Mouse (Mus musculus): ENCODE results near the gene Ror1.

The Ror1 gene

GRCm38 (mm10) chr4:100263917-100264316, 168.3 kb downstream of the Ror1 start:
- DNase-seq = no peak

DNA sequence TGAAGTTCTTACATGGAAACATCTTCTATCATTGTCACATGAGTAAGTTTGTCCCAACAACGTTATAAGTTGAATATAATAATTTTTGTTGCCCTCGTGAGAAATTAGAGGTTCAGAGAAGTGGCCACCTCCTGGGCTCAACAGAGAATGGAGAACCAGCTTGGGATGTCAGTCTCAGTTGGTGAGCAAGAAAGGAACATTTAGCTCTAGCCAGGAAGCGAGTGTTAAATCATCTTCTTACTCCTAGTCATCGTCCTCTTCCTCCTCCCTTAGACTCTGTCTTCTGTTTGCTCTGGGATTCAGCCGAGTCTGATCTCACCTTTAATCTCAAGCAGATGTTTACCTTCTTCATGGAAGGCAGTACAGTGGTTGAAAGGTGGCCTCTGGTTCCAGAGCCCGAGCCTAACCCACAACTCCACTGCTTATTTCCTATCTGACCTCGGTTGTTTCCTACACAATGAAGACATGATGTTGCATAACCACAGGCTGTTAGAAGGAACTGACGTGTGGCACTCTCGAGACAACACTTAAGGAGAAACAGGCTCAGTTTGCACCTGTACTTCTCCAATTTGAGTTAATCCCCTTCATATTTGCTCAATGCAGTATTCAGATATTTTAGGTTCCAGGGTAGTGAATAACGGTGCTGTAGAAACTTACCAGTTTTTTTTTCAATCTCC, 175.6 kb downstream of the Ror1 start:
- DNase-seq = no peak

- no peak for DNase-seq
These were observed 176.1 kb downstream of the Ror1 start for GRCm38 (mm10) chr4:100271736-100272127.

DNA sequence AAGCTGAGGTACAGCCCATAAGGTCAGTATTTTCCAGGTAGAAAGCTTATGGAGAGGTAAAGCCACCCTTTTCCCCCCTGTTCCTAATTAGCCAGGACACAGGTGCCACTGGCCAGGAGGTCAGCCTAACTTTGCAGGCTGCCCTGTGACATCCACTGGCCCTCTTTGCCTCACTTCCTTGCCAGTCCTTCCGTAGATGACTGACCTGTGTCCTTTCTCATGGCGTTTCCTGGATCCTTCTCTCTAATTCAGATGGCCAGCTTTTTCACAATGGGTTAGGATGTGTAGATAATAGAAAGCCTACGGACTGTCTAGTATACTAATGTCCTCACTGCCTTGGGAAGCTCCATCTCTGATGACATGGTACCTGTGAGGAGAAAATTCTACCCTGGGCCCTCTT, 177.8 kb downstream of the Ror1 start:
- DNase-seq = no peak

GRCm38 (mm10) chr4:100273807-100274480, 178.4 kb downstream of the Ror1 start:
- no peak for DNase-seq

DNA sequence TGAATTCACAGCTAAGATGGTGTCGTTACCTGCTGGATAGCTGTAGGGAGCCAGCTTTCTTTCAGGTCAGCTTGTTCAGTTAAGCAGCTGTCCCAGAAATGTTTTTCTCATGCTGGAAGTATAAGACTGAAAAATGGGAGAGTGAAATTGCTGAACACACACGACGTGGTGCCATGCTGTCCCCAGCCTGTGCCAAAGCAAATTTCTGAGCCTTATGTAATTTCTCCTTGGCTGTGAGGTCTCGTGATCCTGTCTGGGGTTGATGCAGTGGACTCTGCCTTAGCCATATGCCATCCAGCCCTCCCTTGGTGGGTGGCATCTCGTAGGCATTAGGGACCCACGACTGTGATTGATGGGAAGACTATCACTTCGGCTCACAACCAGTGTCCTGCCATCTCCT, 180.9 kb downstream of the Ror1 start:
- DNase-seq = no peak

DNA sequence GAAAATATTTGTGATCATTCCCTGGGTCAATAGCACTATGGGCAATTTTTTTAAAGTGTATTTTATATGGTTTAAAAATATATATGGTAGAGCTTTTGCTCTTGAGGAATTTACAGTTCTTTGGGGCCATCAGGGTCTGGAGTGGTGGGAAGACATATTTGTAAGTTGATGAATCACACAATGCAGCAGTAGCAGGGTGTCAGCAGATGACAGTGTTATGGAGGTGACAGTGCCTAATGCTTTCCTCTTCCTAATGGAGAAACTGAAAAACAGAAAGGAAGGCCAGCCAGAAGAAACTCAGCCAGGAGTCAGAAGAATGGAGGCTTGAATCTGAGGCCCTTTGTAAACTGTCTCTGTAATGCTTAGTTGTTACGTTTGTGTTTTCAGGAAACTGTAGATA, 181.4 kb downstream of the Ror1 start:
- no peak for DNase-seq

DNA sequence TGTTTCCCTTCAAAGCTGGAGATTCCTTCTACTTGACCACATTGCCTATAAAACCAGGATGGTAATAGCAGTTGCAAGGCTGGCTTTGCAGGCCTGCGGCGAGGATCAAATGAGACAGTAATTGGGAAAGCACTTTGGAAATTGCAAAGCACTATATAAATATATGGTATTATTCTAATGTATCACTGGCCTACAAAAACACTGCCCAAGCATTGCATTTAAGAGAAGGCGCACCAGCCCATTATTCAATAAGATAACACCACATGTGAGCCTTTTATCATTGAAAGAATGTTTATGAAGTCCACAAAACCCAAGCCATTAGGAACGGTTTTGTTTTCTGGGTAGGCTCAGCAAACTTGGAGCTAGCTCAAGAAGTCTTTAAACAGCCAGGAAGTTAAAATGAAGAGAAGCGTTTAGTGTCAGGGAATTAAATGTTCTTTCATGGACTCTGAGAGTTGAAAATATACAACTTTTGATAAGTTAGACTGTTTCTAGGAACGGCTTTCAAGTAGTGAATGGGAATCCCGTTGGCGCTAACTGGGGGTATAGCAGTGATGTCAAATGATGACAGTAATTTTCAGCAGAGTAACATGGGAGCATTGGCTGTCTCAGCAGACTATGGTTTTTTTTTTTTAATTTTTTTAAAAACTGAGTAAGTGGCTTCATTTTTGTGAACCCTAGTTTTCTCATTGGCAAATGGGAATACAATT, 187.7 kb downstream of the Ror1 start:
- no peak for DNase-seq

DNA sequence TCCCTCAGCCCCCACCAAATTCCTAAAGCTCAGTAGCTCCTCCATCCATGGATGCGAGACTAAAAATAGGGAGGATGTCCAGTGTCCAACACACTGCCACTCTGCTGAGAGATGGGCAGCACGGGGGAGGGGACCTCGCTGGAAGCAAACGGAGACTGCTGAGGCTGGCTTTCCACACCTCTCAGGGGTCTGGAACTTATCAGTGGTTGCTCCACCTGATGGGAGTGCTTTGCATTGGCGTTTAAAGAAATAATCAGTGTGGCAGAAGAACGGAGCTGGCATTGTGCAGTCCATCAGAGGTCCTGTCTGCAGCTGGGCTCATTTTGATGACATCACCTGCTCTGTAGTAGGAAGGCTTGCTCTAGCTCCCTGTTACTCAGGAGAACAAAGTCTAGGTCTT, 188.9 kb downstream of the Ror1 start:
- DNase-seq = no peak

GRCm38 (mm10) chr4:100286111-100286541, 190.5 kb downstream of the Ror1 start:
- DNase-seq = no peak

DNA sequence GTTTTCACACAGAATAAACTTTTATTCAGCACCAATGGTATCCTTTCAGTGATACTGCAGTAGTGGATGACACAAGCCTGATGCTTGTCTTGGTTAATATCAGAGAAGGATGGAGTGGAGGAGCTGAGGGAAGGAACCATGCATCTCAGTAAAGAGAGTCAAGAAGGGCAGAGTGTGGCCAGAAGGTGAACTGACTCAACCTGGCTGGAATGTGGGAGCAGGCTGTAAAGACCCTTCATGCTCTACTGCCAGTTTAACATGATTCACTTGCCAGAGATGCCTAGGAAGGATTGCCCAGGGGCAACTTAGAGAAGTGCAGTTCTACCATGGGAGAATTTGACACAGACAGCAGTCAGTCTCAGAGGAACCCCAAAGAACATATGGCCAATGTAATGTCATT, 191.2 kb downstream of the Ror1 start:
- DNase-seq = no peak

DNA sequence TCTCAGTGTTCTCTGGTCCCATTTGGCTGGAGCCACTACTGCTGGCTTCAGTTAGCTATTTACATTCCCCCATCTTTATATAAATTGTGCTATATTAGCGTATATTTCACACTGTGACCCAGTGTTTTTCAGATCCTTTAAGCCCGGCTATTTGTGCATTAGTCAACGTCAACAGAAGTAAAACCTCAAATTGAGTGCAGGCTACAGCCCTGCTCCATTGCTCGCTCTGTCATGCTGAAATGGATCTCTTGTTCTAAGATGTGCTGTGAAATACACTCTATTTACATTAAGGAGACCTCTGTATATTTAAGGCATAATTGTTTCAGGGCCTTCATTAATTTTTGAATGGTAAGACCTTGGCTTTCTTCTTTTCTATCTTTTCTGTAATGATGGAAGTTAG, 192.2 kb downstream of the Ror1 start:
- DNase-seq = no peak

DNA sequence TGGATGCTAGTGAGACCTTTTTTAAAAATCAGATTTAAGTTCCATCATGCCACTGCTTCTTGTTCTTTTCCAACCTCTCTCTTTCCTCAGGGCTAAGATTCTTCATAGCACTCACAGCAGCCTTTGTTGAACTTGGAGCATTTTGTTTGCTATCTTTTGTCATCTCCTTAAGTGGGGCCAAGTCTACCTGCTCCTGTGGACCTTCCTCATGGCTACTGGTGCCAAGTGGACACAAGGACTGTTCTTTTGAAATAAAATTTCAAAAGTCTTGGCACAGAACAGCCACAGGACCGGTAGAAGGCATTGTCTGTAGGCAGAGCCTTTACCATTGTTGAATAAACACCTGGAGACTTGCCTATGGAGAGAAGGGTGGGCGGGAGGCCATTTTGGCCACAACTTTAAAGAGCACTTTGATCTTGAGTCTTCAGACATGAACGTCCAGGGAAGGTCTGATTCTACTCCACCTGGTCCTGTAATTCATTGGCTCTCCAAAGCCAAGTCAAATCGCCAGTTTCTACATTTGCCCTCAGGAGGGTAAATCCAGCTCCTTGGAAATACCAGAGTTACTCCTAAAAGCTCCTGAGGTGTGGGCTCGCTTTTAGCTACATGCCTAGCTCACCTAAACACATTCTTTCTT, 195.5 kb downstream of the Ror1 start:
- DNase-seq = no peak

- DNase-seq = no peak
These were observed 202.1 kb downstream of the Ror1 start for GRCm38 (mm10) chr4:100297678-100298077.

- DNase-seq = no peak
These were observed 203.0 kb downstream of the Ror1 start for GRCm38 (mm10) chr4:100298566-100298965.

- no peak for DNase-seq
These were observed 204.6 kb downstream of the Ror1 start for GRCm38 (mm10) chr4:100300171-100300570.

DNA sequence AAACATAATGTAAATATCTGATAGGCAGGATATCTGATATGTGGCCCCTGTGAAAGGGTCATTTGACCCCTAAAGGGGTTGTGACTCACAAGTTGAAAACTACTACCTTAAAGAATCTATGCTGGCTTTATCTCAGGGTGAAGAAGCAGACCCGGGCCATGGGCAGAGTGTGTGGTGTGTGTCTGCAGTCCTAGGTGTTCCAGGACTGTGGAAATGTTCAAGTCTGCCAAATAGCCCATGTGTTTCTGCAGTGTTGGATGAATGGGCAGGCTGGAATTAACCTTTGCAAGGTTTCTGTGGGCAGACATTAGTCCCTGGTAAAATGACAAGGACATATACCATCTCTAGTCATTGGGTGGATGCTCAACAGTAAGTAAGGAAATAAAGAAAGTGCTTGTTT, 205.8 kb downstream of the Ror1 start:
- no peak for DNase-seq

DNA sequence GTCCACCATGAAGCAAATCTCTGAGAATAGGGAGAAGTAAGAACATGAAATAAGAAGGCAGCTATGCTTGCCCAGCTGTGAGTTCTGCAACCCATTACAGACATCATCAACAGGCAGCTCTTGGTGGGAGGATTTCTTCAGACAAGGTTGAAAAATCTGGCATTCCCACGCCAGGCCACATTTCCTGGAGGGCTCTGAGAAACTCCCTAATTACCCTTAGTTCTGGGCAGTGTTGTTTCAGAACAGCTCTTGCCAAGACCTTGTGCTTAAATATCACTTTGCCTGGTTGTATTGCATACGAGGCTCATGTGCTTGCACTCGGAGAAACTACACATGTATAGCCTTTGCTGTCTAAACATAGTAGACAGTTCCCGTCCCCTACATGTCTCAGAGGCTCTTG, 211.8 kb downstream of the Ror1 start:
- no peak for DNase-seq

GRCm38 (mm10) chr4:100311775-100312537, 216.4 kb downstream of the Ror1 start:
- DNase-seq = no peak

GRCm38 (mm10) chr4:100315066-100315465, 219.5 kb downstream of the Ror1 start:
- DNase-seq = no peak

GRCm38 (mm10) chr4:100321758-100322157, 226.2 kb downstream of the Ror1 start:
- peak; percentile 37 for DNase-seq

GRCm38 (mm10) chr4:100324719-100325515, 229.3 kb downstream of the Ror1 start:
- no peak for DNase-seq

Data from kidney, adult 9 months (tissue).